Mouse (Mus musculus): ENCODE results near the gene Csrnp2. TPM values are rescaled to one million over a fixed set of nuclear protein-coding genes. Genes with fewer than 3 reads are reported as not detected.
"Not testable (repeated sequence)": the region's sequence is repeated elsewhere in the genome, so short reads cannot be mapped to it uniquely, and the experiment has no call there.

Csrnp2 gene
- polyA plus RNA-seq, 1 experiment: 2.8 TPM

DNA sequence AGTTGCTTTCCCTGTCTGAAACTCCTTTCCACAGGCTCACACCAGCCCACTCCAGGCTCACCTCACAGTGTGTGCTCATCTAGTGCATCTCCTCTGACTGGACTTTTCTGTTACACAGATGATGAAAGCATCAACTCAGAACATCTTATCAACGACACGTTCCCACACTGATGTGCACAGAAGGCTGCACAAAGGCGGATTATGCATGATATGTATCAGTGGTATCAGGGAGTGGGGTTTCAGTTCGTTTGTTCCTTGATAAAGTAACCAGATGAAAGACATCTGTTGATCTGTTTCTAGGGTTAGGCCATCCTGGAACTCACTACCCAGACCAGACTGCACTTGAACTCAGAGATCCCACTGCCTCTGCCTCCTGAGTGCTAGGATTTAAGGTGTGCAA, 18.1 kb upstream of the Csrnp2 start:
- no peak for DNase-seq
- no peak for TF ChIP-seq CTCF (IDR thresholded peaks at IDR 0.05; ENCODE audit: insufficient read depth, low read length)
- H3K4me1 ChIP-seq (ENCODE audit: control insufficient read depth, insufficient read depth, low read length): no peaks in the 10 kb centered on the region
- WGBS: 78% methylated on average over 4 of the region's 4 CpGs
- no peak overlapping the region for H3K4me3 ChIP-seq (replicated peaks; ENCODE audit: extremely low read depth, low read depth, low read length)

GRCm38 (mm10) chr15:100510072-100510471, 14.8 kb upstream of the Csrnp2 start:
- 94% methylated on average over 11 of the region's 11 CpGs for WGBS
- Histone ChIP-seq H3K4me3 (replicated peaks; ENCODE audit: extremely low read depth, low read depth, low read length) (no peak overlapping the region), H3K4me1 (ENCODE audit: control insufficient read depth, insufficient read depth, low read length) (no peaks in the 10 kb centered on the region)
- TF ChIP-seq POLR2A (IDR thresholded peaks at IDR 0.05; ENCODE audit: borderline replicate concordance, extremely low read depth, low read depth, low read length) (no peak), CTCF (IDR thresholded peaks at IDR 0.05; ENCODE audit: insufficient read depth, low read length) (no peak)
- DNase-seq: no peak

- Histone ChIP-seq H3K4me1 (ENCODE audit: control insufficient read depth, insufficient read depth, low read length) (no peaks in the 10 kb centered on the region), H3K4me3 (replicated peaks; ENCODE audit: extremely low read depth, low read depth, low read length) (no peak overlapping the region)
- no peak for TF ChIP-seq CTCF (IDR thresholded peaks at IDR 0.05; ENCODE audit: insufficient read depth, low read length)
- TF ChIP-seq POLR2A (IDR thresholded peaks at IDR 0.05; ENCODE audit: borderline replicate concordance, extremely low read depth, low read depth, low read length): no peak
- DNase-seq: no peak
- WGBS: 92% methylated on average over 13 of the region's 13 CpGs
These were observed 13.3 kb upstream of the Csrnp2 start for GRCm38 (mm10) chr15:100508454-100509167.

- not testable (repeated sequence) for H3K4me3 ChIP-seq (replicated peaks; ENCODE audit: extremely low read depth, low read depth, low read length); DNase-seq; H3K4me1 ChIP-seq (ENCODE audit: control insufficient read depth, insufficient read depth, low read length)
- WGBS: 79% methylated on average over 8 of the region's 8 CpGs
These were observed 4.2 kb upstream of the Csrnp2 start for GRCm38 (mm10) chr15:100499506-100499905.

DNA sequence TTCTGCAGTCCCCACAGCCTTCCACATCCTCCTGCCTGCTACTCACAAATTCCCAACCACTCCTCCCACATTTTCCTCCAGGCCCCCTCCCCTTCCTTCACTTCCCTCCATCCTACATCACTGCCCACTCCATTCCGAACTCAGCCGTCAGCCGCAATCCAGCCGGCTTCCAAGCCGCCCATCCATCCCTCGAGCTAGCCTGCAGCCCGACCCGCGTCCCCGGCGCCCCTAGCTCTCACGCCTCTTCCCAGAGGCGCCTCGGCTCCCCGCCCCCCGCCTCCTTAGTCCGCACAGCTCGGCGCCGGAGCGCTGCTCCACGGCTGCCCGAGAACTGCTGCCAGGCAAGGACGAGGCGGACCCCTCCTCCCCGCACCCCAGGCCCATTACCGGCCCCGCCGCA, 641 bp downstream of the Csrnp2 start:
- no peak for DNase-seq

GRCm38 (mm10) chr15:100491966-100492365, 3.3 kb downstream of the Csrnp2 start:
- Histone ChIP-seq H3K4me1 (ENCODE audit: control insufficient read depth, insufficient read depth, low read length) (peaks cover 8% of the 10 kb centered on the region), H3K4me3 (replicated peaks; ENCODE audit: extremely low read depth, low read depth, low read length) (no peak overlapping the region)
- 61% methylated on average over 9 of the region's 9 CpGs for WGBS
- TF ChIP-seq POLR2A (IDR thresholded peaks at IDR 0.05; ENCODE audit: borderline replicate concordance, extremely low read depth, low read depth, low read length) (no peak), CTCF (IDR thresholded peaks at IDR 0.05; ENCODE audit: insufficient read depth, low read length) (no peak)
- DNase-seq: no peak

More for the DNA sequence above, 641 bp downstream of the Csrnp2 start:
- whole genome bisulfite sequencing: under 1% methylated on average over 27 of the region's 29 CpGs
- peaks cover 8% of the 10 kb centered on the region for H3K4me1 ChIP-seq (ENCODE audit: control insufficient read depth, insufficient read depth, low read length)
- no peak for TF ChIP-seq CTCF (IDR thresholded peaks at IDR 0.05; ENCODE audit: insufficient read depth, low read length)
- TF ChIP-seq POLR2A (IDR thresholded peaks at IDR 0.05; ENCODE audit: borderline replicate concordance, extremely low read depth, low read depth, low read length): no peak
- peak overlapping the region; percentile 78 for H3K4me3 ChIP-seq (replicated peaks; ENCODE audit: extremely low read depth, low read depth, low read length)

GRCm38 (mm10) chr15:100489263-100489662, 6.0 kb downstream of the Csrnp2 start:
- no peak overlapping the region for H3K4me3 ChIP-seq (replicated peaks; ENCODE audit: extremely low read depth, low read depth, low read length)
- 88% methylated on average over 15 of the region's 15 CpGs for WGBS
- no peak for DNase-seq
- TF ChIP-seq POLR2A (IDR thresholded peaks at IDR 0.05; ENCODE audit: borderline replicate concordance, extremely low read depth, low read depth, low read length) (no peak), CTCF (IDR thresholded peaks at IDR 0.05; ENCODE audit: insufficient read depth, low read length) (no peak)
- H3K4me1 ChIP-seq (ENCODE audit: control insufficient read depth, insufficient read depth, low read length): peaks cover 5% of the 10 kb centered on the region

- not testable (repeated sequence) for DNase-seq; H3K4me3 ChIP-seq (replicated peaks; ENCODE audit: extremely low read depth, low read depth, low read length); H3K4me1 ChIP-seq (ENCODE audit: control insufficient read depth, insufficient read depth, low read length)
- WGBS: 65% methylated on average over 1 of the region's 1 CpGs
These were observed 7.0 kb downstream of the Csrnp2 start for GRCm38 (mm10) chr15:100488297-100488696.

GRCm38 (mm10) chr15:100487050-100487449, 8.2 kb downstream of the Csrnp2 start:
- Histone ChIP-seq H3K4me3 (replicated peaks; ENCODE audit: extremely low read depth, low read depth, low read length) (no peak overlapping the region), H3K4me1 (ENCODE audit: control insufficient read depth, insufficient read depth, low read length) (no peaks in the 10 kb centered on the region)
- WGBS: 64% methylated on average over 2 of the region's 2 CpGs
- TF ChIP-seq POLR2A (IDR thresholded peaks at IDR 0.05; ENCODE audit: borderline replicate concordance, extremely low read depth, low read depth, low read length) (no peak), CTCF (IDR thresholded peaks at IDR 0.05; ENCODE audit: insufficient read depth, low read length) (no peak)
- DNase-seq: no peak

- DNase-seq: no peak
- Histone ChIP-seq H3K4me1 (ENCODE audit: control insufficient read depth, insufficient read depth, low read length) (no peaks in the 10 kb centered on the region), H3K4me3 (replicated peaks; ENCODE audit: extremely low read depth, low read depth, low read length) (no peak overlapping the region)
- WGBS: 60% methylated on average over 7 of the region's 7 CpGs
- TF ChIP-seq CTCF (IDR thresholded peaks at IDR 0.05; ENCODE audit: insufficient read depth, low read length): no peak
- no peak for TF ChIP-seq POLR2A (IDR thresholded peaks at IDR 0.05; ENCODE audit: borderline replicate concordance, extremely low read depth, low read depth, low read length)
These were observed 8.8 kb downstream of the Csrnp2 start for GRCm38 (mm10) chr15:100486450-100486849.
